Mouse (Mus musculus) kidney, postnatal 0 days (tissue): ENCODE results near the gene Atp1b1. TPM values are rescaled to one million over a fixed set of nuclear protein-coding genes. Genes with fewer than 3 reads are reported as not detected.

Source experiments
- ATAC-seq: fragments of 200-750 bp; cut with Nextera tagmentation; replicated peaks from 2 replicates; pipeline ENCODE4 v1.8.0; 2017; ENCODE audit warnings: low read depth, moderate number of reproducible peaks, moderate TSS enrichment, moderate library complexity; ENCODE audit not compliant: low FRiP score
- DNase-seq: peaks from one replicate; pipeline ENCODE4 v3.0.0-alpha.2; 2016; ENCODE audit warnings: low spot score
- H3K27ac ChIP-seq: fragments of 300-500 bp; sonication (generic); 2 replicates; pipeline ENCODE4 v1.5.1; 2014; ENCODE audit warnings: mild to moderate bottlenecking
- H3K27me3 ChIP-seq: fragments of 300-500 bp; sonication (generic); 2 replicates; pipeline ENCODE4 v1.6.1; 2014; ENCODE audit warnings: low read length, mixed read lengths; ENCODE audit not compliant: insufficient read depth
- H3K36me3 ChIP-seq: fragments of 300-500 bp; sonication (generic); 2 replicates; pipeline ENCODE4 v1.6.1; 2014; ENCODE audit warnings: low read length, mixed read lengths; ENCODE audit not compliant: insufficient read depth
- H3K4me1 ChIP-seq: fragments of 300-500 bp; sonication (generic); replicated peaks from 2 replicates; pipeline ENCODE4 v1.6.1; 2014; ENCODE audit warnings: antibody characterized with exemption, low read length, mixed read lengths; ENCODE audit not compliant: insufficient read depth
- H3K4me2 ChIP-seq: fragments of 300-500 bp; sonication (generic); 2 replicates; pipeline ENCODE4 v1.6.1; 2014; ENCODE audit warnings: mild to moderate bottlenecking, low read length, moderate library complexity, mixed read lengths
- H3K4me3 ChIP-seq: fragments of 300-500 bp; sonication (generic); replicated peaks from 2 replicates; pipeline ENCODE4 v1.5.1; 2014; ENCODE audit warnings: low read depth, low read length
- H3K9ac ChIP-seq: fragments of 300-500 bp; sonication (generic); 2 replicates; pipeline ENCODE4 v1.6.1; 2014; ENCODE audit warnings: low read depth, low read length
- H3K9me3 ChIP-seq: fragments of 300-500 bp; sonication (generic); replicated peaks from 2 replicates; pipeline ENCODE4 v1.6.1; 2016; ENCODE audit warnings: low read length, inconsistent platforms, mixed read lengths
- CTCF ChIP-seq: IDR thresholded peaks from 2 replicates; pipeline ENCODE4 v1.5.1; 2016; ENCODE audit warnings: antibody characterized with exemption, low read depth, mild to moderate bottlenecking, moderate library complexity
- WGBS: fragments of 180-500 bp; shearing (Covaris S2); extraction: QIAGEN DNeasy Blood & Tissue Kit; methylation state at CpG from one replicate; pipeline ENCODE4 v1.1.7; 2014; 5-methylcytosine and 5-hydroxymethylcytosine counted together
- polyA plus RNA-seq: library from polyadenylated mRNA; unstranded; fragments of >200 nt; fragmentation: Nextera tagmentation; extraction: Ambion mirVana; gene quantifications from 2 replicates; pipeline ENCODE4 v1.2.1, GENCODE M21; 2015

The Atp1b1 gene
- polyA plus RNA-seq, 1 experiment from 2014 or later = 731 TPM

GRCm38 (mm10) chr1:164458621-164459051, 481 bp upstream of the Atp1b1 start:
- H3K27me3 ChIP-seq = no peaks in the 10 kb centered on the region
- H3K27ac ChIP-seq = peak overlapping the region; percentile 91
- DNase-seq (peak; percentile 68), ATAC-seq (peak; percentile 87)
- no peaks in the 10 kb centered on the region for H3K4me1 ChIP-seq
- peak overlapping the region; percentile 73 for H3K4me3 ChIP-seq
- H3K4me2 ChIP-seq = peak overlapping the region; percentile 69
- no peak for TF ChIP-seq CTCF
- no peaks in the 10 kb centered on the region for H3K9me3 ChIP-seq
- WGBS = 3% methylated on average over 22 of the region's 22 CpGs
- H3K9ac ChIP-seq = peak overlapping the region; percentile 93
- H3K36me3 ChIP-seq = no peaks in the 10 kb centered on the region

- Histone ChIP-seq H3K27me3 (no peaks in the 10 kb centered on the region), H3K4me3 (peak overlapping the region; percentile 73), H3K27ac (peak overlapping the region; percentile 91), H3K9ac (peak overlapping the region; percentile 93), H3K4me1 (no peaks in the 10 kb centered on the region), H3K9me3 (no peaks in the 10 kb centered on the region), H3K4me2 (peak overlapping the region; percentile 69), H3K36me3 (no peaks in the 10 kb centered on the region)
- peak; percentile 10 for ATAC-seq
- WGBS = under 1% methylated on average over 62 of the region's 76 CpGs
- no peak for DNase-seq
- no peak for TF ChIP-seq CTCF
Measured at GRCm38 (mm10) chr1:164457531-164458244, 467 bp downstream of the Atp1b1 start.

GRCm38 (mm10) chr1:164456731-164457130, 1.4 kb downstream of the Atp1b1 start:
- Histone ChIP-seq H3K9me3 (no peaks in the 10 kb centered on the region), H3K27ac (peak overlapping the region; percentile 91), H3K27me3 (no peaks in the 10 kb centered on the region), H3K9ac (peak overlapping the region; percentile 93), H3K4me1 (no peaks in the 10 kb centered on the region), H3K36me3 (no peaks in the 10 kb centered on the region), H3K4me2 (peak overlapping the region; percentile 69), H3K4me3 (peak overlapping the region; percentile 73)
- 6% methylated on average over 8 of the region's 8 CpGs for WGBS
- ATAC-seq = no peak
- no peak for TF ChIP-seq CTCF
- DNase-seq = no peak

- TF ChIP-seq CTCF = no peak
- Histone ChIP-seq H3K9me3 (no peaks in the 10 kb centered on the region), H3K4me3 (peak overlapping the region; percentile 73), H3K27ac (peak overlapping the region; percentile 91), H3K4me1 (no peaks in the 10 kb centered on the region), H3K27me3 (no peaks in the 10 kb centered on the region), H3K9ac (peak overlapping the region; percentile 93), H3K36me3 (no peaks in the 10 kb centered on the region), H3K4me2 (peak overlapping the region; percentile 69)
- 14% methylated on average over 6 of the region's 6 CpGs for WGBS
- DNase-seq = no peak
- ATAC-seq = no peak
Measured at GRCm38 (mm10) chr1:164456065-164456464, 2.1 kb downstream of the Atp1b1 start.

GRCm38 (mm10) chr1:164455614-164456013, 2.5 kb downstream of the Atp1b1 start:
- Histone ChIP-seq H3K9ac (peak overlapping the region; percentile 93), H3K36me3 (no peaks in the 10 kb centered on the region), H3K4me2 (peak overlapping the region; percentile 69), H3K4me3 (peak overlapping the region; percentile 73), H3K9me3 (no peaks in the 10 kb centered on the region), H3K27me3 (no peaks in the 10 kb centered on the region), H3K4me1 (no peaks in the 10 kb centered on the region), H3K27ac (peak overlapping the region; percentile 91)
- 44% methylated on average over 7 of the region's 7 CpGs for WGBS
- DNase-seq (no peak), ATAC-seq (no peak)
- TF ChIP-seq CTCF = peak; percentile 62

- no peak for TF ChIP-seq CTCF
- peak overlapping the region; percentile 59 for H3K9ac ChIP-seq
- peak overlapping the region; percentile 71 for H3K27ac ChIP-seq
Measured at GRCm38 (mm10) chr1:164454747-164455400, 3.3 kb downstream of the Atp1b1 start.

More at GRCm38 (mm10) chr1:164454747-164455400, 3.3 kb downstream of the Atp1b1 start:
- ATAC-seq (no peak), DNase-seq (no peak)
- Histone ChIP-seq H3K4me2 (peak overlapping the region; percentile 51), H3K9me3 (no peaks in the 10 kb centered on the region), H3K36me3 (no peaks in the 10 kb centered on the region), H3K27me3 (no peaks in the 10 kb centered on the region), H3K4me1 (no peaks in the 10 kb centered on the region), H3K4me3 (peak overlapping the region; percentile 39)
- 35% methylated on average over 14 of the region's 14 CpGs for WGBS
